Mouse (Mus musculus) liver, embryonic 14.5 days (tissue): ENCODE measurements around the gene Dpp6.

Source experiments
- CTCF ChIP-seq: IDR thresholded peaks from 2 replicates; pipeline ENCODE4 v1.5.1; 2016; ENCODE audit warnings: antibody characterized with exemption, low read depth, control low read depth
- EP300 ChIP-seq: IDR thresholded peaks from 2 replicates; pipeline ENCODE4 v1.6.1; 2016; ENCODE audit warnings: antibody characterized with exemption, low read depth

GRCm38 (mm10) chr5:26945169-26945920 lies 128.3 kb downstream of the Dpp6 start:
- no peak for TF ChIP-seq CTCF
- no peak for TF ChIP-seq EP300
